Mouse (Mus musculus) heart, postnatal 0 days (tissue): ENCODE measurements at regions not wholly inside any gene's neighbourhood (a gene's known extent, or its start where the extent isn't known, plus 50 kb on each side); places are given as distances from the start of the nearest gene placed in this dataset.

Source experiments
- ATAC-seq: fragments of 200-750 bp; cut with Nextera tagmentation; 2 replicates; pipeline ENCODE4 v1.8.0; 2017; ENCODE audit warnings: low read depth, moderate number of reproducible peaks, moderate library complexity; ENCODE audit not compliant: insufficient read depth
- DNase-seq: peaks from one replicate; pipeline ENCODE4 v3.0.0-alpha.2; 2016; ENCODE audit warnings: low spot score
- H3K27ac ChIP-seq: fragments of 300-500 bp; sonication (generic); 2 replicates; pipeline ENCODE4 v1.5.1; 2014; ENCODE audit warnings: low read depth, mild to moderate bottlenecking
- H3K27me3 ChIP-seq: fragments of 300-500 bp; sonication (generic); 2 replicates; pipeline ENCODE4 v1.6.1; 2014; ENCODE audit warnings: low read length, mixed read lengths; ENCODE audit not compliant: control insufficient read depth, insufficient read depth
- H3K36me3 ChIP-seq: fragments of 300-500 bp; sonication (generic); replicated peaks from 2 replicates; pipeline ENCODE4 v1.6.1; 2014; ENCODE audit warnings: low read length, mixed read lengths; ENCODE audit not compliant: control insufficient read depth, insufficient read depth
- H3K4me1 ChIP-seq: fragments of 300-500 bp; sonication (generic); 2 replicates; pipeline ENCODE4 v1.6.1; 2014; ENCODE audit warnings: antibody characterized with exemption; ENCODE audit not compliant: control insufficient read depth, insufficient read depth
- H3K4me2 ChIP-seq: fragments of 300-500 bp; sonication (generic); 2 replicates; pipeline ENCODE4 v1.6.1; 2014; ENCODE audit warnings: low read depth, mild to moderate bottlenecking, low read length, moderate library complexity
- H3K4me3 ChIP-seq: fragments of 300-500 bp; sonication (generic); 2 replicates; pipeline ENCODE4 v1.5.1; 2014; ENCODE audit warnings: low read depth, low read length
- H3K9ac ChIP-seq: fragments of 300-500 bp; sonication (generic); replicated peaks from 2 replicates; pipeline ENCODE4 v1.6.1; 2014; ENCODE audit warnings: low read depth, low read length, mixed read lengths
- H3K9me3 ChIP-seq: fragments of 300-500 bp; sonication (generic); replicated peaks from 2 replicates; pipeline ENCODE4 v1.6.1; 2016; ENCODE audit warnings: low read length; ENCODE audit not compliant: control insufficient read depth
- CTCF ChIP-seq: IDR thresholded peaks from 2 replicates; pipeline ENCODE4 v1.5.1; 2016; ENCODE audit warnings: antibody characterized with exemption, control low read depth, low read depth
- EP300 ChIP-seq: IDR thresholded peaks from 2 replicates; pipeline ENCODE4 v1.6.1; 2016; ENCODE audit warnings: antibody characterized with exemption, low read depth
- WGBS: fragments of 180-500 bp; shearing (Covaris S2); extraction: QIAGEN DNeasy Blood & Tissue Kit; methylation state at CpG from one replicate; pipeline ENCODE4 v1.1.7; 2014; 5-methylcytosine and 5-hydroxymethylcytosine counted together

DNA sequence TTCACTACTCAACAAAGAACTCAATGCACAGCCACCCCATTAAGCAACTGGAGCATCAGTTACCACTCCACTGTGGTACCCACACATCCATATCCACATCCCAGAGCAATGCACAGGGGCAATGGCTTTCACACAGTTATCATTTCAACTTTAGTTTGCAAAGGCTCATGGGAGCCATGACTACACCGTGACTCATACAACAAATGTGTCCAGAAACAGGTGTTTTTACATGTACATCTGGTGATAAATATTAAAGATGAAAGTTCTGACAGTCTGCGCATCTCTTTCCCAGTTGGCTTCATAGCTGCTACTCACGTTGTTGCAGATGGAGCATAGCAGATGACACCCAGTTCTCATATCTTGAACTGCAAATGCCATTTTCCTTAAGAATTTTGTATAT, 88.0 kb upstream of the Ube2e3 start:
- Histone ChIP-seq H3K36me3 (no peaks in the 10 kb centered on the region), H3K27me3 (no peaks in the 10 kb centered on the region), H3K4me1 (no peaks in the 10 kb centered on the region), H3K4me3 (no peak overlapping the region), H3K4me2 (no peak overlapping the region), H3K27ac (no peak overlapping the region), H3K9ac (no peak overlapping the region), H3K9me3 (no peaks in the 10 kb centered on the region)
- ATAC-seq (no peak), DNase-seq (no peak)
- WGBS = 85% methylated on average over 3 of the region's 3 CpGs
- TF ChIP-seq CTCF = no peak
- no peak for TF ChIP-seq EP300

DNA sequence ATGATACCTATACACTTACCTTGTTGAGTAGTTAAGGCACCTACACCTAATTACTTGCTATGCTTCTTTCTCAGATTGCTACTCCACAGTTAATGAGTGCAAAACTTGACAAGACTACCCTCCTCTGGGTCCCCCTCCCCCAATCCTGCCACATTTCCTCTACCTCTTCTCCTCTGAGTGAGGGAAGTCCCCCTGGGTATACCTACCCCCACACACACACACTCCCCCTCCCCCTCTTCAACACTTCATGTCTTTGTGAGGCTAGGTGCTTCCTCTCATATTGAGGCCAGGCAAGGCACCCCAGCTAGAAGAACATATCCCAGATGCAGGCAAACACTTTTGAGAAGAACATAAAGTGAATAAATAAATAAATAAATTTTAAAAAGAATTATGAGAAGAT, 90.3 kb upstream of the Ube2e3 start:
- Histone ChIP-seq H3K9ac (no peak overlapping the region), H3K27me3 (no peaks in the 10 kb centered on the region), H3K9me3 (no peaks in the 10 kb centered on the region), H3K4me1 (no peaks in the 10 kb centered on the region), H3K4me3 (no peak overlapping the region), H3K4me2 (no peak overlapping the region), H3K36me3 (no peaks in the 10 kb centered on the region), H3K27ac (no peak overlapping the region)
- TF ChIP-seq EP300 (no peak), CTCF (no peak)
- DNase-seq (no peak), ATAC-seq (no peak)

DNA sequence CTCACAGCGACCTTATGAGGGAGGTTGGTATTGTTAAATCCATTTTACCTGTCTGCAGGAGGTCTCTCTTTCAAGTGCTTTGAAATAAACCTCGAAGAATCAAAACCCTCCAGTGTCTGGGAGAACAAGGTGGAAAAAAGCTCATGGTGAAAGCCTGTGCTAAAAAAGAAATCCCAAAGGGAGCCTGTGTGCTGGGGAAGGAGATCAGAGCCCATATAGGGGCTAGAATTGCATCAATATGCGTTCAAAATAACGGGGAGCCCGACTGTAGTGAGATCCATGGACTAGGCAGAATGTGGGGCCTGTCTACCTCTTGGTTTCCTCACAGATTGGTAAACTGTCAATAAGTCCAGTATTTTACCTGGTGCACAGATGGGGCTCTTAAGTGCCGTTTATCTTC, 113.6 kb upstream of the Ube2e3 start:
- no peaks in the 10 kb centered on the region for H3K27me3 ChIP-seq
- H3K36me3 ChIP-seq = no peaks in the 10 kb centered on the region
- TF ChIP-seq CTCF (no peak), EP300 (no peak)
- no peak overlapping the region for H3K9ac ChIP-seq
- no peak overlapping the region for H3K4me3 ChIP-seq
- WGBS = 84% methylated on average over 6 of the region's 6 CpGs
- ATAC-seq (no peak), DNase-seq (no peak)
- H3K4me2 ChIP-seq = no peak overlapping the region
- H3K9me3 ChIP-seq = no peaks in the 10 kb centered on the region
- no peak overlapping the region for H3K27ac ChIP-seq
- no peaks in the 10 kb centered on the region for H3K4me1 ChIP-seq

DNA sequence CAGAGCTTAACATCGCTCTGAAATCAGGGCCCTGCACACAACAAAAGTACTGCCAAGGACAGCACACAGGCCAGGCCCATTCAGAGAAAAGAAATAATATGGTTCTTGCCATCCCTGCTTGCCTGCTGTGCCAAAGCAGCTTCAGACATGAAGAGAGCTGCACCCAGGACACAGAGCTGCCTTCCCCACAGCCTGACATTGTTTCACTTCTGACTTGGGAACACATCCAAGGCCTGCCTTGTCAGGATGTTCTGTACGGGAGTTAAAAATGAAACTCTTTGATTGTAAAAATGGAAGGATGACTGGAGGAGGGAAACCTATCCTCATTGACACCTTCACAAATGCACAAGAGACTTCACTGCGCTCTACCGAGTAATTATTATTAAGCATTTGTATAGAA, 114.0 kb upstream of the Ube2e3 start:
- Histone ChIP-seq H3K9ac (no peak overlapping the region), H3K4me3 (no peak overlapping the region), H3K27me3 (no peaks in the 10 kb centered on the region), H3K4me2 (no peak overlapping the region), H3K9me3 (no peaks in the 10 kb centered on the region), H3K4me1 (no peaks in the 10 kb centered on the region), H3K27ac (no peak overlapping the region), H3K36me3 (no peaks in the 10 kb centered on the region)
- TF ChIP-seq CTCF = no peak
- TF ChIP-seq EP300 = no peak
- WGBS = 66% methylated on average over 4 of the region's 4 CpGs
- DNase-seq = no peak
- no peak for ATAC-seq

DNA sequence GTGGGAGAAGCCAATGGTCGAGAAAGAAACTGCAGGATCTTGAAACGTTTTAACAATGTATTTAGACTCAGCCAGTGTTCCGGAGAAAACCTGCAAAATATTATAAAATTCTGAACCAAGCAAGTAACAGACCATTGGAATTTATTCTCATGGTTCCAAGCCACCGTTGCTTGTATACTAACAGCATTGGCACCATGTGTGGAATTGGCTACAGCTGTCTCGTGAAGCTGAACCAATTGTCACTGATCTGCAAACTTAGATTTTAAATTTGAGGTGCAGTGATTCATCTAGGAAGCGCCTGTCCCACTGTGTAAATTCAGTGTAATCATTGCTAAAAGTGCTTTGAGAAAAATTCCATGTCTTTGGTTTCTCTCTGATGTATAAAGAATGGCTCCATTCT, 137.8 kb upstream of the Ube2e3 start:
- H3K27me3 ChIP-seq = no peaks in the 10 kb centered on the region
- no peaks in the 10 kb centered on the region for H3K9me3 ChIP-seq
- no peak overlapping the region for H3K27ac ChIP-seq
- no peak for ATAC-seq
- TF ChIP-seq EP300 (no peak), CTCF (no peak)
- H3K4me1 ChIP-seq = no peaks in the 10 kb centered on the region
- H3K4me2 ChIP-seq = no peak overlapping the region
- DNase-seq = no peak
- no peaks in the 10 kb centered on the region for H3K36me3 ChIP-seq
- no peak overlapping the region for H3K9ac ChIP-seq
- WGBS = 81% methylated on average over 6 of the region's 6 CpGs
- no peak overlapping the region for H3K4me3 ChIP-seq

DNA sequence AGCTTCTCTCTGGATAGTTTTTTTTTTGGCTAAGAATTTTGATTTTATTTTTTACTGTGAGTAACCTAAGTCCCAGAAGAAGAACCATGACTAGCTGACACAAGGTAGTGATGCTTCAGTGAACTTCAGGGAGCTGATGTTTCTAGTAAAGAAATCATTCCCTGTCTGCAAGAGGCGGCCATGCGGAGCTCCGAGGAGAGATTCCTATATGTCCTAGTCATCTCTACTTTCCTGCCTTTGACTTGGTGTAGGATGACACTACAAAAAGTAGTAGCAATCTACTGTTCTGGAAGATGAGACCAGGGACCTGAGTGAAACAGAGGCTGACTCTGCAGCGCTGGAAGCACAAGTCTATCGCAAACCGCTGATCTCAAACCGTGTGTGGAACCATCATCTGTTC, 141.9 kb upstream of the Ube2e3 start:
- ATAC-seq (no peak), DNase-seq (no peak)
- no peaks in the 10 kb centered on the region for H3K9me3 ChIP-seq
- no peak overlapping the region for H3K4me2 ChIP-seq
- WGBS = 89% methylated on average over 7 of the region's 7 CpGs
- H3K27ac ChIP-seq = no peak overlapping the region
- H3K4me3 ChIP-seq = no peak overlapping the region
- no peaks in the 10 kb centered on the region for H3K27me3 ChIP-seq
- no peaks in the 10 kb centered on the region for H3K4me1 ChIP-seq
- no peaks in the 10 kb centered on the region for H3K36me3 ChIP-seq
- no peak overlapping the region for H3K9ac ChIP-seq
- TF ChIP-seq EP300 (no peak), CTCF (no peak)
